Mouse (Mus musculus) midbrain, embryonic 11.5 days (tissue): Measurements from ENCODE around the gene Als2. TPM values are rescaled to one million over a fixed set of nuclear protein-coding genes. Genes with fewer than 3 reads are reported as not detected.

ENCODE experiments used
- ATAC-seq: fragments of 200-750 bp; cut with Nextera tagmentation; 2 replicates; pipeline ENCODE4 v1.8.0; 2017; ENCODE audit warnings: moderate TSS enrichment, moderate library complexity; ENCODE audit not compliant: low FRiP score
- DNase-seq: peaks from one replicate; pipeline ENCODE4 v3.0.0; 2015; ENCODE audit warnings: low spot score; ENCODE audit errors: missing footprints
- H3K27ac ChIP-seq: fragments of 300-500 bp; sonication (generic); 2 replicates; pipeline ENCODE4 v1.5.1; 2014; ENCODE audit warnings: low read depth, low read length
- H3K27me3 ChIP-seq: fragments of 300-500 bp; sonication (generic); 2 replicates; pipeline ENCODE4 v1.6.1; 2014; ENCODE audit warnings: mild to moderate bottlenecking, low read length, moderate library complexity, mixed read lengths; ENCODE audit not compliant: control insufficient read depth, insufficient read depth
- H3K36me3 ChIP-seq: fragments of 300-500 bp; sonication (generic); 2 replicates; pipeline ENCODE4 v1.6.1; 2014; ENCODE audit warnings: mild to moderate bottlenecking, low read length, moderate library complexity, mixed read lengths; ENCODE audit not compliant: control insufficient read depth, insufficient read depth
- H3K4me1 ChIP-seq: fragments of 300-500 bp; sonication (generic); 2 replicates; pipeline ENCODE4 v1.6.1; 2014; ENCODE audit warnings: low read length; ENCODE audit not compliant: control insufficient read depth, insufficient read depth
- H3K4me2 ChIP-seq: fragments of 300-500 bp; sonication (generic); 2 replicates; pipeline ENCODE4 v1.6.1; 2014; ENCODE audit warnings: mild to moderate bottlenecking, moderate library complexity
- H3K4me3 ChIP-seq: fragments of 300-500 bp; sonication (generic); 2 replicates; pipeline ENCODE4 v1.5.1; 2014; ENCODE audit warnings: low read depth, low read length
- H3K9ac ChIP-seq: fragments of 300-500 bp; sonication (generic); 2 replicates; pipeline ENCODE4 v1.6.1; 2014; ENCODE audit warnings: low read length
- H3K9me3 ChIP-seq: fragments of 300-500 bp; sonication (generic); 2 replicates; pipeline ENCODE4 v1.6.1; 2016; ENCODE audit warnings: low read length; ENCODE audit not compliant: control insufficient read depth
- WGBS: fragments of 180-500 bp; shearing (Covaris S2); extraction: QIAGEN DNeasy Blood & Tissue Kit; methylation state at CpG from one replicate; pipeline ENCODE4 v1.1.7; 2014; 5-methylcytosine and 5-hydroxymethylcytosine counted together
- polyA plus RNA-seq: library from polyadenylated mRNA; unstranded; fragments of >200 nt; fragmentation: Nextera tagmentation; extraction: Ambion mirVana; gene quantifications from 2 replicates; pipeline ENCODE4 v1.2.1, GENCODE M21; 2014

Gene Als2
- polyA plus RNA-seq, 1 experiment from 2014 or later, result 17.1 TPM

GRCm38 (mm10) chr1:59220371-59220770, 16.7 kb downstream of the Als2 start:
- H3K4me1 ChIP-seq, result no peaks in the 10 kb centered on the region
- no peak overlapping the region for H3K27ac ChIP-seq
- H3K4me2 ChIP-seq, result no peak overlapping the region
- no peaks in the 10 kb centered on the region for H3K36me3 ChIP-seq
- 70% methylated on average over 3 of the region's 3 CpGs for WGBS
- no peak overlapping the region for H3K4me3 ChIP-seq
- H3K27me3 ChIP-seq, result no peaks in the 10 kb centered on the region
- DNase-seq (no peak), ATAC-seq (no peak)
- H3K9ac ChIP-seq, result no peak overlapping the region
- H3K9me3 ChIP-seq, result no peaks in the 10 kb centered on the region

- no peaks in the 10 kb centered on the region for H3K9me3 ChIP-seq
- no peak for ATAC-seq
- no peaks in the 10 kb centered on the region for H3K27me3 ChIP-seq
- H3K4me1 ChIP-seq, result no peaks in the 10 kb centered on the region
- no peak overlapping the region for H3K27ac ChIP-seq
- no peak overlapping the region for H3K4me2 ChIP-seq
- 95% methylated on average over 11 of the region's 11 CpGs for WGBS
- no peaks in the 10 kb centered on the region for H3K36me3 ChIP-seq
- H3K9ac ChIP-seq, result no peak overlapping the region
- H3K4me3 ChIP-seq, result no peak overlapping the region
- no peak for DNase-seq
Observed at GRCm38 (mm10) chr1:59215446-59215845, 21.6 kb downstream of the Als2 start.

- no CpG with 5 or more reads among the region's 1 CpGs for WGBS
- H3K4me2 ChIP-seq, result no peak overlapping the region
- no peak for ATAC-seq
Observed at GRCm38 (mm10) chr1:59212951-59213350, 24.1 kb downstream of the Als2 start.

GRCm38 (mm10) chr1:59212076-59212779, 24.8 kb downstream of the Als2 start:
- no peaks in the 10 kb centered on the region for H3K36me3 ChIP-seq
- no peak for DNase-seq
- H3K27ac ChIP-seq, result no peak overlapping the region
- 87% methylated on average over 5 of the region's 5 CpGs for WGBS
- H3K4me2 ChIP-seq, result no peak overlapping the region
- H3K27me3 ChIP-seq, result no peaks in the 10 kb centered on the region
- no peaks in the 10 kb centered on the region for H3K9me3 ChIP-seq
- H3K9ac ChIP-seq, result no peak overlapping the region
- no peaks in the 10 kb centered on the region for H3K4me1 ChIP-seq
- no peak overlapping the region for H3K4me3 ChIP-seq
- ATAC-seq, result no peak

More at GRCm38 (mm10) chr1:59212951-59213350, 24.1 kb downstream of the Als2 start:
- no peaks in the 10 kb centered on the region for H3K4me1 ChIP-seq
- no peak overlapping the region for H3K4me3 ChIP-seq
- H3K36me3 ChIP-seq, result no peaks in the 10 kb centered on the region
- H3K9ac ChIP-seq, result no peak overlapping the region
- H3K9me3 ChIP-seq, result no peaks in the 10 kb centered on the region
- H3K27ac ChIP-seq, result no peak overlapping the region
- no peaks in the 10 kb centered on the region for H3K27me3 ChIP-seq
- DNase-seq, result no peak

GRCm38 (mm10) chr1:59211651-59212050, 25.4 kb downstream of the Als2 start:
- H3K9ac ChIP-seq, result no peak overlapping the region
- WGBS, result 87% methylated on average over 4 of the region's 4 CpGs
- ATAC-seq (no peak), DNase-seq (no peak)
- H3K27me3 ChIP-seq, result no peaks in the 10 kb centered on the region
- no peak overlapping the region for H3K4me3 ChIP-seq
- H3K36me3 ChIP-seq, result no peaks in the 10 kb centered on the region
- no peak overlapping the region for H3K4me2 ChIP-seq
- no peak overlapping the region for H3K27ac ChIP-seq
- no peaks in the 10 kb centered on the region for H3K4me1 ChIP-seq
- H3K9me3 ChIP-seq, result no peaks in the 10 kb centered on the region

GRCm38 (mm10) chr1:59208331-59208730, 28.7 kb downstream of the Als2 start:
- H3K9ac ChIP-seq, result no peak overlapping the region
- WGBS, result 97% methylated on average over 1 of the region's 1 CpGs
- H3K9me3 ChIP-seq, result no peaks in the 10 kb centered on the region
- H3K4me2 ChIP-seq, result no peak overlapping the region
- no peaks in the 10 kb centered on the region for H3K36me3 ChIP-seq
- no peak overlapping the region for H3K4me3 ChIP-seq
- ATAC-seq (no peak), DNase-seq (no peak)
- no peak overlapping the region for H3K27ac ChIP-seq
- no peaks in the 10 kb centered on the region for H3K27me3 ChIP-seq
- no peaks in the 10 kb centered on the region for H3K4me1 ChIP-seq

- Histone ChIP-seq H3K9ac (no peak overlapping the region), H3K4me3 (no peak overlapping the region), H3K4me1 (no peaks in the 10 kb centered on the region), H3K4me2 (no peak overlapping the region), H3K9me3 (no peaks in the 10 kb centered on the region), H3K36me3 (peaks cover 2% of the 10 kb centered on the region; the same call in 1 of the 2 replicates), H3K27me3 (no peaks in the 10 kb centered on the region), H3K27ac (no peak overlapping the region)
- ATAC-seq, result no peak
- 75% methylated on average over 1 of the region's 1 CpGs for WGBS
- DNase-seq, result no peak
Observed at GRCm38 (mm10) chr1:59204489-59204888, 32.5 kb downstream of the Als2 start.

GRCm38 (mm10) chr1:59202367-59202766, 34.7 kb downstream of the Als2 start:
- DNase-seq (no peak), ATAC-seq (no peak)
- H3K27ac ChIP-seq, result no peak overlapping the region
- H3K27me3 ChIP-seq, result no peaks in the 10 kb centered on the region
- peaks cover 2% of the 10 kb centered on the region; the same call in 1 of the 2 replicates for H3K36me3 ChIP-seq
- H3K4me3 ChIP-seq, result no peak overlapping the region
- H3K4me2 ChIP-seq, result no peak overlapping the region
- 93% methylated on average over 10 of the region's 10 CpGs for WGBS
- H3K9ac ChIP-seq, result no peak overlapping the region
- no peaks in the 10 kb centered on the region for H3K4me1 ChIP-seq
- no peaks in the 10 kb centered on the region for H3K9me3 ChIP-seq

- Histone ChIP-seq H3K4me1 (no peaks in the 10 kb centered on the region), H3K4me3 (no peak overlapping the region), H3K9me3 (no peaks in the 10 kb centered on the region), H3K36me3 (peaks cover 2% of the 10 kb centered on the region; the same call in 1 of the 2 replicates), H3K27ac (no peak overlapping the region), H3K27me3 (no peaks in the 10 kb centered on the region), H3K9ac (no peak overlapping the region), H3K4me2 (no peak overlapping the region)
- ATAC-seq (no peak), DNase-seq (no peak)
- whole genome bisulfite sequencing, result 93% methylated on average over 1 of the region's 1 CpGs
Observed at GRCm38 (mm10) chr1:59201561-59201960, 35.5 kb downstream of the Als2 start.
